Mouse (Mus musculus): ENCODE data around the gene Ankrd61.

Gene Ankrd61

GRCm38 (mm10) chr5:143897635-143898330 lies at the start of gene Ankrd61:
Gene Ankrd61 (minus strand): TSS chr5:143897685.
- DNase-seq (ENCODE audit: extremely low spot score), result no peak

- DNase-seq (ENCODE audit: extremely low spot score), result no peak
Observed at GRCm38 (mm10) chr5:143943231-143944125, 46.0 kb upstream of the Ankrd61 start.

- DNase-seq (ENCODE audit: extremely low spot score), result no peak
Observed at GRCm38 (mm10) chr5:143941588-143941987, 44.1 kb upstream of the Ankrd61 start.

DNA sequence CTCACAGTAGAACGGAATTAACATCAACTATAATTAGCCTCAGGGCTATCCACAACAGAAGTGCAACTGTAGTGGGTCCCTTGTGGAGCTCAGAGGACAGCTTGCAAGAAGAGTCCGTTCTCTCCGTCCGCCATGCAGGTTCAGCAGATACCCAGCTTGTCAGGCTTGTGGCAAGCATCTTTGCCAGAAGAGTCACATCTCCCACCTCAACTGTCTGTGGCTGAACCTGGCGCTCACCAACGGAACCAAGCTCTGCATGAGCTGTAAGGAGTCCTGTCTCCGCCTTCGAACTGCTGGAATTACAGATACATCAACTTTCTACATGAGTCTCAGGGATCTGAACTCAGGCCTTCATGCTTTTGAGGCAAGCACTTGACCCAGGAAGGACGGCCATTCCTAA lies 38.7 kb upstream of the Ankrd61 start:
- no peak for DNase-seq (ENCODE audit: extremely low spot score)

DNA sequence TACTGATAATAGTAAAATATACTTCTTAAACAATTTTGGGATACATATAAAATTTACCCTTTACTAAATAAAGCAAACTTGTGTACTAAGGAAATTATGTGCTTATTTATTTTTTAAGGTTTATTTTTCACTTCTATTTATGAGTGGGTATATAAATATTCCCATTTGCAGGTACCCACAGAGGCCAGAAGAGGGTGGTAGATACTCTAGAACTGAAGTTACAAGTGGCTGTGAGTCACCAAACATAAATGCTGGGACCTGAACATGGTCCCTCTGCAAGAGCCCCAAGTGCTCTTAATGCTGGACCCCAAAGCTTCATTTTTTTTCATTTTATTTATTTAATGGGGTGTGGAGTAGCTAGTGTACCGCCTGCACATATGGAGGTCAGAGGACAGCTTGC lies 36.4 kb upstream of the Ankrd61 start:
- no peak for DNase-seq (ENCODE audit: extremely low spot score)

DNA sequence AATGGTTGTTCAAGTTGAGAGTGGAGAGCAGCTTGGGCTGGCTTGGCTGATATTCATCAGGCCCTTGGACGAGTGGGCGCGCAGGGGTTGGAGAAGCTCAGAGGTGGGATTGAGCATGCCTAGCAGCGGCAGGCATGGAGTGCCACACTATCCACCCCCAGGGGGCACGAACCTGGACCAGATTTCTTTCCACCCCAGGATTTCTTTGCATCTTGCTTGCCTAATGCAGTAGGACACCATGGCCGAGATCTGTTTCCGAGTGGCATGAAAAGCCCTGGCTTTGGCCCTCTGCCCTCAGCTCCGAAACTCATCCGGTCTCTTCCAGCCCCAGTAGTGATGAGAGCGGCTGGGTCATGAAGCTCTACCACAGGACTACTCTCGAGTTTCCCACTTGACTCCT lies 35.9 kb upstream of the Ankrd61 start:
- DNase-seq (ENCODE audit: extremely low spot score), result no peak

DNA sequence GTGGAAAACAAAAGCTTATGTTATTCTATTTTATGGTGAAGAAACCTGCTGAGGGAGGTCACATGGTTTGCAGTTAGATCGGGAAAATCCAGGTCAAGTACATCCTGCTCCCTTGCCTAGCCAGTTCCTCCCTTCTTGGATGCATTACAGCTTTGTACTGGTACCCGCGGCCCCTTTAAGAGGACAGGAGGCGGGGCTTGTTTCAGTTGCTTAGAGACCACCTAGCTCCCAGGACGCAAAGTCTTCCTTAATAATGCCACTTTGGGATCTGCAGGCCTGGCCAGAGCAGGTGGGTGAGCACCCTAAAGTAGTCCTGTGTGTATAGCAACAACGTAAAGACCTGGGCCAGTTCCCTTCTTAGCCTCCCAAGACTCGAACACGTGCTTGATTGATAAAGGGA lies 35.3 kb upstream of the Ankrd61 start, which contains the start of gene Rsph10b:
Gene Rsph10b (plus strand): TSS at position 205 of the 400 bp plus-strand sequence.
- DNase-seq (ENCODE audit: extremely low spot score), result peak; percentile 12

DNA sequence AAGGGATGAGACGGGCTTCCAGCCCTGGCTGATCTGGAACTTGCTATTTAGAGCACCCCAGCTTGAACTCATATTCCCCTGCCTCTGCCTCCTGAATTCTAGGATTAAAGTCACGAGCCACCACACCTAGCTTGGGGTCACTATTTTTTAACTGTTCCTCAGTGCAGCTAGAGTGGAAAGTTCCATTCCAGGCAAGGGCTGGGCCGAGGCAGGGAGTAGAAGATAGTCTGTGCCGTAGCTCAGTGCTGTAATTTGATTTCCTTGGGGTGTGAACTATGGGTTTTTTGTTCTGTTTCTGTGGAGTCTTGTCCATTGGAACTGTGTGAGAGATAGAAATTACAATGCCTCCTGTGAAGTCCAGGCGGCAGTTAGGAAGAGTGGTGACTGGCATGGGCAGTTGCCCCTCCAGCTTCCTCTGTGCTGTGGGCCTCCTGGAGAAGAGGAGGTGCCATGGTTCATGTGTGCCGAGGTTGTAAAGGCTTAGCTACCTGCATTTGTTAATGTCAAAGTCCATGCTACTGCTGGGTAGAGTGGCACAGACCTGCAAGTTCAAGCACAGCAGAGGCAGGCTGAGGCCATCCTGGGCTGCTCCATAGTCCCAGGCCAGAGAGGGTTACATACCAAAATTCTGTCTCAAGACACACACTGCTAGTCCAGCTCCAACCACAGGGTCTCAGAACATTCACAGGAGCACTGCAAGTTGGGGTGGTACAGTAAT lies 34.5 kb upstream of the Ankrd61 start:
- DNase-seq (ENCODE audit: extremely low spot score), result no peak

DNA sequence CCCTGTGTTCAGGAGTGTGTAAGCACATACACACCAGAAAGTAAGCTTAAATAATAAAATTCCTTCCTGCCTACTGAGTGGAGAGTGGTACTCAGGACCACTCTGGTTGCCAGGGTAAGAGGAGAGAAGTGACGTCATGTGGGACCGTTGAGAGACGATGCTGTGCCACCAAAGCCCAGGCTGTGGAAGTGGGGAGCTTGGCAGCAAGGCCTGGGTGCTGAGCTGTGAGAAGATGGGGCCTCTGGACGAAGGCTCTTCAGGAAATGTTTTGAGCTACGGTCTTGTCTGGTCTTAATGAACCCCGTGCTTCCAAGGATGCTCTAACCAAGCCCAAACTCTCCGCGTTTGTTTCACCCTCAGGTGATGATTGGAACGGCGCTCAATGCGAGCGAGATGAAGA lies 33.2 kb upstream of the Ankrd61 start:
- no peak for DNase-seq (ENCODE audit: extremely low spot score)

DNA sequence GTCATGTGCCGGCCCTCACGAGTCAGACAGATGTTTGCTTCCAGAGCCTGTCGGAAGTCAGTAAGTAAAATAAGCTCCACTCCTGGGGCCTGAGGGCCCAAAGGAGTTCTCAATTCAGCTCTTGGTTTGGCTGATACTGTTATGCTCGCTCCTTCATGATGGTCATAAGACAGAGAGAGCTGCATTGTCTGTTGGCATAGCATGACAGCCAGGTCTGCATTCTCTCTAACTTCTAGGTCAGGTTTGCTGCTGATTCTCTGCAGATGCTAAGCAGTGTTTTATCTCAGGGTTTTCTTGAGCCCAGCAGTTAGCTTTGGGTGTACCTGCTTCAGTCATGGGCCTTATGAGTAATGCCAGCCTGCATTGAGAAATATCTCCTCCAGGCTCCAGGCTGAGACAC lies 31.8 kb upstream of the Ankrd61 start:
- no peak for DNase-seq (ENCODE audit: extremely low spot score)

DNA sequence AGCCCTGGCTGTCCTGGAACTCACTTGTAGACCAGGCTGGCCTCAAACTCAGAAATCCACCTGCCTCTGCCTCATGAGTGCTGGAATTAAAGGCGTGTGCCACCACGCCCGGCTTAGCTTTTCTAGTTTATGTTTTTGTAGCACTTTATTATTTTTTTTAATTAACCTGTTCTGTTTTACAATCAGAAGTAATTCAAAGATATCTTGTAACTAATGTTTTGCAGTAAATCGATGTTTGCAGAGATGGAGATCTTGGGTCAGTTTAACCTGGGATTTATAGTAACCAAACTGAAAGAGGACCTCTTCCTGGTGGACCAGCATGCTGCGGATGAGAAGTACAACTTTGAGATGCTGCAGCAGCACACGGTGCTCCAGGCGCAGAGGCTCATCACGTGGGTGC lies 30.4 kb upstream of the Ankrd61 start, which contains the start of gene Gm42421:
Gene Gm42421 (plus strand): TSS at position 301 of the 400 bp plus-strand sequence.
- DNase-seq (ENCODE audit: extremely low spot score), result no peak

DNA sequence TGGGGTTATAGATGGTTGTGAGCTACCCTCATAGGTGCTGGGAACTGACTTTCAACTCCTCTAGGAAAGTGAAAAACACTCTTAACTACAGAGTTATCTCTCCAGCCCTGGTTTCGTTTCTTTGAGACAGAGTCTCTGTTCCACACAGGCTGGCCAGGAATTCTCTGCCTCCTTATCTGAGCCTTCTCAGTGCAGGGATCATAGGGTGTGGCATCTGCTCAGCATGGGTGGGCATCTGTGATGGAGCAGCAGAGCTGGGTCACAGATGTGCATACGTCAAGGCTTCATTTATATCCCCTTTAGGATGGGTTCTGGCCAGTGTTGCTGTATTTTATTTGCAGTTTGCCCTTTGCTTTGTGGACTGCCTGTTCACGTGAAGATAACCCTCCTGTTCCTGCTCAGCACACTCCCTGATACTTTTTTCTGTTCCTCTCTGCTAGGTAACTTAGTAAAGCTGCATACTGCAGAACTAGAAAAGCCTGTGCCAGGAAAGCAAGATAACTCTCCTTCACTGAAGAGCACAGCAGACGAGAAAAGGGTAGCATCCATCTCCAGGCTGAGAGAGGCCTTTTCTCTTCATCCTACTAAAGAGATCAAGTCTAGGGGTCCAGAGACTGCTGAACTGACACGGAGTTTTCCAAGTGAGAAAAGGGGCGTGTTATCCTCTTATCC lies 27.4 kb upstream of the Ankrd61 start:
- DNase-seq (ENCODE audit: extremely low spot score), result no peak

DNA sequence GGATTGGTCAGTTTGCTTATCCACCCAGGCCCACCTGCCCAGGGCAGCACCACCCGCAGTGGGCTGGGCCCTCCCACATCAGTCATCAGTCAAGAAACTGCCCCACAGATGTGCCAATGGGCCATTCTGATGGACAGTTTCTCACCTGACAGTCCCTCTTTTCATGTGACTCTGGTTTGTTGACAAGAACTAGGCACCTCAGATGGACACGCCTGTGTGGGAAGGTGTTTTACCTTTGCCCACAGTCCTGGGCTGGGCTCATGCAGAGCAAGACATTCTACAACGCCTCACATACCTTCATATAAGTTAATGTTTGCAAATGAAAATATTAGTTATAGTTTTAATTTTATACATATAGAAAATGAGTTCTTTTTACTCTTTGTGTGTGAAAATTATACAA lies 20.6 kb upstream of the Ankrd61 start:
- no peak for DNase-seq (ENCODE audit: extremely low spot score)

DNA sequence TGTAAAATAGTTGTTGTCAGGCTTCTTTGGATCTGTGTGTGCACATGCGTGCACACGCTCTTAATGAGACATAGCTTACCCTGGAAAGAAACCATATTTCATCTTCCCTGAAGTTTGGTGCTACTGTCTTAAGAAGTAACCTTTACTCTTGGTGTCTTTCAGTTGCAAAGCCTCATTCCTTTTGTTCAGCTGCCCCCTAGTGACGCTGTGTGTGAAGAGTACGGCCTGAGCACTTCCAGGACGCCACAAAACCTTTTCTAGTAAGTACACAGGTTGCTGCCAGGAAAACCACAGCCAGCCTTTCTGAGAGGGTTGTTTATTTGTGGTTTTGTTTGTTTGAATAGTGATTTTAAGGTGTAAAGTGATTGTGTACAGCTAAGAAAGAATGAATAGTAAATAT lies 19.9 kb upstream of the Ankrd61 start:
- DNase-seq (ENCODE audit: extremely low spot score), result peak; percentile 16

DNA sequence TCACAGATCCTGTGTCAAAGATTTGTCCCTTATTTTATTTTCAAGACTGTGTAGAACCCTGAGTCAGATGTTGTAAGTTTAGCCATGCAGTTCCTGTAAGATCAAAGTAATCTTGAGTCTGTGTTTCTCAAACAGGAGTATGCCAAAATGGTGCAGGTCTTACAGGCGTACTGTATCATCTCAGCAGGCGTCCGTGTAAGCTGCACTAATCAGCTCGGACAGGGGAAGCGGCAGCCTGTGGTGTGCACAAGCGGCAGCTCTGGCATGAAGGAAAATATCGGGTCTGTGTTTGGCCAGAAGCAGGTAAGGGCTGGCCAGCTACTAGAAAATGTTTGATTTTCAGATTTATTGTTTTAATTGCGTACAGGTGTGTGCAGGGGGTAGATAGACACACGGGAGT lies 18.7 kb upstream of the Ankrd61 start:
- DNase-seq (ENCODE audit: extremely low spot score), result no peak

GRCm38 (mm10) chr5:143909417-143910400 lies 12.2 kb upstream of the Ankrd61 start, which contains the start of the genes Aimp2 and Pms2:
Gene Aimp2 (minus strand): TSS chr5:143909847.
Gene Pms2 (plus strand): TSS chr5:143909964.
- peak; percentile 95 for DNase-seq (ENCODE audit: extremely low spot score)

GRCm38 (mm10) chr5:143908926-143909325 lies 11.4 kb upstream of the Ankrd61 start:
- no peak for DNase-seq (ENCODE audit: extremely low spot score)

DNA sequence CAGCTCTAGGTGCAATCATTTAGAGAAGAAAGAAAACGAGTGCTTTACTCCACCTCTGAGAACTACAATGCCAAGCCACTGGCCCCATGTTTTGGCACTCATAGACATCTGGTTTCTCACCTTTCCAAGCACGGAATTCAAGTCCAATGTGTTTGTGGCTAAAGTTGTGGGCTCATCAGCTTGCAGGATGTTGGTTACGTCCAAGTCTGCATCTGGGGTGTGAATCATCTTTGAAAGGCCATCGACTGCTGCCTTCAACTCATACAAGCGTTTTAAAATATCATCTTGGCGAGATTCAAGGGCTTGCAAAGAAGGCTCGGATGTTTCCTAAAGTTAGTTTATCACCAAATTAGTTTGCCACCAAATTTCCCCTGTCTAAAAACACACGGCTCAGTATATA lies 8.9 kb upstream of the Ankrd61 start:
- DNase-seq (ENCODE audit: extremely low spot score), result no peak

- DNase-seq (ENCODE audit: extremely low spot score), result no peak
Observed at GRCm38 (mm10) chr5:143903813-143904212, 6.3 kb upstream of the Ankrd61 start.

DNA sequence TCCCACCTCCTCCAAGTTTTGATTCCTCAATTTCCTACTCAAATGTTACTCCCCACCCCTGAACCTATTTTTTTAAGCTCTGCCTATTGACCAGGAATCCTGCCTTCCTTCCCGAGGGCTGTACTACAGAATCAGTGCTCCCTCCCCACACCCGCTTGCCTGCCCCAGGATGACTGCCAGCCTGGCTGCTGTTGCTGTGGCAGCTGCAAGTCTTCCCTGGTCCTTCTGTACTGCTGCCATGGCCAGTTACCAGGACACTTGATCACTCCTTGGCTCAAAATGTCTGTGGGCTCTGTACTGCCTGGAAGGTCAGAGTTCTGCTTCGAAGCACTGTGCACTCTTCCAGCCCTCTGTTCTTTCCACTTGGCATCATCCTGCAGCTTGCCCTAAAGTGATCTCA lies 4.6 kb upstream of the Ankrd61 start:
- DNase-seq (ENCODE audit: extremely low spot score), result no peak
